Mouse (Mus musculus) inflammation-experienced regulatory T-cells (primary cell): ENCODE data around the gene Rapgefl1. TPM values are rescaled to one million over a fixed set of nuclear protein-coding genes. Genes with fewer than 3 reads are reported as not detected.

Experiments
- polyA plus RNA-seq, 2 experiments: library from polyadenylated mRNA; unstranded; fragments of 100-300 nt; shearing (Covaris generic); gene quantifications; one replicate each; pipeline ENCODE4 v1.2.1; 2017

Rapgefl1 gene
- polyA plus RNA-seq: under 1 TPM; 0.60 to 0.95 TPM

DNA sequence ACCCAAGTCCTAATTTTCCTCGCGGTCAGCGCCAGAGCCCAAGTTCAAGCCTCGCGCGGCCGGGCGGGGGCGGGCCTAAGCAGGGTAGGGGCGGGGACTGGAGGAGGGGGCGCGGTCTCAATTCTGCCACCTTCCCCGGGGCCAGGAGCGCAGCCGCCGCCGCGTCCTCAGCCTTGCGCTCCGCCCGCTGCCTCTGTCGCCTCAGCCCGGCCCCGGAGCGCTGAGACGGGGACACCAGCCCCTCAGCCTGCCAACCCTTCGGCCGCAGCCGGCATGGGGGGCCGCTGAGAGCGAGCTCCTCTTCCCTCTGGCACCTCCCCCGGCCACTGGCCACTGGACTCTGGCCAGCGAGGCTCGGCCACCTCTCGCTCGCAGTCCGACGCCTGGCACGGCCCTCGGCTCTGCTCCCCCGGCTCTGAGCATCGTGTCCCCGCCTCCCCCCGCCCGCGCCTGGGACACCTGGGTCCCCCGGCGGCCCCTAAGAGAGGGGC, at the start of gene Rapgefl1:
Gene Rapgefl1, plus strand, starts transcription at position 135 of the 491 bp plus-strand sequence.

DNA sequence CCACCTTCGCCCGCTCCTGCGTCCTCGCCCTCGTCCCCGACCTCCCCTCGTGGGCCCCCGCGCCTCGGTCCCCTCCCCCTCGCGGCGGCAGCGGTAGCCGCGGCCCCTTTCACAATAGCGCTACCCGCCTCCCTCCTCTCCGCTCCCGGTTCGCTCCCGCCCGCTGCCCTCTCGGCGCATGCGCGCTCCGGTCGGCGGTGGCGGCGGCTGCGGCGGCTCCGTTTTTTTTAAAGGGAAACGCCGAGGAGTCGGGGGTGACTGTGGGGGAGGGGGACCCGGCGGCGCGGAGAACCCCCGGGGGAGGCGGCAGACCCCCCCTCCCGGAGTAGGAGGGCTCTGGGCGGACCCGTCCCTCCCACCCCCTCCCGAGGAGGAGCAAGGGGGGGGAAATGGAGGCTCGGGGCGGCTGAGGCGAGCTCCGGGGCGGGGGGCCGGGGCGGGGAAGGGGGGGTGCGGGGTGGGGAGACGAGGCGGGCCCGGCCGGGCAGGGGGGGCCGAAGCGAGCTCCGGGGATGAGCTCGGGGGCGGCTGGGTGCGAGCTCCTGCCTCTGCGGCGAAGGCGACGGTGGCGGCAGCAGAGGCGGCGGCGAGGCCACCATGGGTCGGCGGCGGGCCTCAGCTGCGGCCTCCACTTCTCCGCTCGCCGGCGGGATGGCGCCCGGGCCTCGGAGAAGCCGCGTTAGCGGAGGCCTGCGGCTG, 41.4 kb upstream of the Rapgefl1 start, which contains the start of gene Msl1:
Gene Msl1, plus strand, starts transcription at position 502 of the 699 bp plus-strand sequence.

DNA sequence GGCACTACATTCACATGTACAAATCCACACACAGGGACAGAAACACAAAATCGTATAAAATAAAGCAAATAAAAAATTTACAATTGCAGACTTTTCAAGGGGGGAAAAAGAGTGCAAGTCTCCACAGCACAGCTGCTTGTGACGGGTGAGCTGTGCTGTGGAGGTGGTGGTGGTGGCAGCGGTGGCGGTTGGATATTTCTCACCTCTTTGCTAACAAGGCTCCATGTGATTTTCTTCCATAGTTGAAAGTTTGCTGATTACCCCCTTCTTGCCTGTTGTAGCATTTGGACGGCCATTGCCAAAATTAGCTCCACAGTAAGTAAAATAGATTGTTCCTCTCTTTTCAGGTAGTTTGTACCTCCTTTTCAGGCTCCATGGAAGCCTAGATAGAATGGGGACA, 32.0 kb upstream of the Rapgefl1 start, which contains the start of gene Casc3:
Gene Casc3, plus strand, starts transcription at position 301 of the 400 bp plus-strand sequence.

DNA sequence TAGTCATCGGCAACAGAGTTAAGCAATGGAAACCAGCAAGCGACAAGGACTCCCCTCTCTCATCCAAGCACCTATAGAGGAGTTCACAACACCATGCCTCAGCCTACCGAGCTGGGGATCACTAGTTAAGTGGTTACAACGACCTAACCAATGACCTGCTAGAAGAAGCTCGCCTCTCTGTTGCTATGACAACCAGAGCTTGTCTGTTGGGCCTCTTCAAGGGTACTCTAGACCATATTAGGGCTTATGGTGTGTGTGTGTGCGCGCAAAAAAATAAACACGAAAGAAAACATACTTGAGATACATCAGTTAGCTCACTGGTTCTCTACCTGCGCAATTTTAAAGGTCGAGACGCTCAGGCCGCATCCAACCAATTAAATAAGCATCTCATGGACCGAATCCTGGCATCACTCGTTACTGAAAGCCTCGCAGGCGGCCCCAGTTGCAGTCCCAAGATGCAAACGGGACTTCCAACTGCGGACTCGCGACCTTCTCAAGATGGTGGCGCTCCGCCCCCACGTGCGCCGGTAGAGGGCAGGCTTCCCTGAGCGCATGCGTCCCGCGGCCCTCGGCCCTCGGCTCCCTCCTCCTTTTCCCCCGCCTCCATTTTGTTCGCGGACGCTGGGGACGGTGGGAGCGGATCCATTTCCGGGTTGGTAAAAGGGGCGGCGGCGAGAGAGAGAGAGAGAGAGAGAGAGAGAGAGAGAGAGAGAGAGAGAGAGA, 26.6 kb downstream of the Rapgefl1 start, which contains the start of gene Wipf2:
Gene Wipf2, plus strand, starts transcription at position 611 of the 723 bp plus-strand sequence.

Other genes starting within 250 kb of the Rapgefl1 start
- gene Ormdl3, start 249.4 kb upstream of the Rapgefl1 start, polyA plus RNA-seq: 10 to 100 TPM; 62.2 to 78.9 TPM
- under 1 TPM in 1 of 2 experiments, not detected in 1; 0.23 TPM for gene Lrrc3c, start 238.5 kb upstream of the Rapgefl1 start, polyA plus RNA-seq
- gene Gm12355, start 211.1 kb upstream of the Rapgefl1 start, polyA plus RNA-seq: 1 to 10 TPM; 2.4 to 8.5 TPM
- gene Gsdma3, start 210.4 kb upstream of the Rapgefl1 start, polyA plus RNA-seq: not detected
- 1 to 10 TPM in 1 of 2 experiments, under 1 TPM in 1; 0.11 to 2.6 TPM for gene Gsdma2, start 190.0 kb upstream of the Rapgefl1 start, polyA plus RNA-seq
- gene Gsdma, start 172.4 kb upstream of the Rapgefl1 start, polyA plus RNA-seq: 1 to 10 TPM in 1 of 2 experiments, under 1 TPM in 1; 0.06 to 1.4 TPM
- gene Psmd3, start 154.2 kb upstream of the Rapgefl1 start, polyA plus RNA-seq: 100 to 1,000 TPM; 126 to 133 TPM
- gene Csf3, start 135.5 kb upstream of the Rapgefl1 start, polyA plus RNA-seq: not detected
- 10 to 100 TPM; 47.7 to 56.0 TPM for gene Med24, start 107.3 kb upstream of the Rapgefl1 start, polyA plus RNA-seq
- 1 to 10 TPM; 7.2 to 7.7 TPM for gene Thra, start 96.1 kb upstream of the Rapgefl1 start, polyA plus RNA-seq
- gene Nr1d1, start 61.5 kb upstream of the Rapgefl1 start, polyA plus RNA-seq: 10 to 100 TPM in 1 of 2 experiments, 1 to 10 TPM in 1; 8.1 to 10.2 TPM
- 10 to 100 TPM; 24.2 to 25.3 TPM for gene Msl1, start 41.3 kb upstream of the Rapgefl1 start, polyA plus RNA-seq
- gene Casc3, start 31.9 kb upstream of the Rapgefl1 start, polyA plus RNA-seq: 10 to 100 TPM; 72.0 to 82.4 TPM
- 1 to 10 TPM; 3.0 to 3.8 TPM for gene Wipf2, start 26.9 kb downstream of the Rapgefl1 start, polyA plus RNA-seq
- gene Cdc6, start 71.0 kb downstream of the Rapgefl1 start, polyA plus RNA-seq: 1 to 10 TPM; 1.2 to 3.4 TPM
- gene Rara, start 91.0 kb downstream of the Rapgefl1 start, polyA plus RNA-seq: 10 to 100 TPM; 52.7 to 57.6 TPM
- gene Gjd3, start 146.2 kb downstream of the Rapgefl1 start, polyA plus RNA-seq: 1 to 10 TPM; 1.0 to 1.3 TPM
- 10 to 100 TPM; 11.3 to 13.5 TPM for gene Top2a, start 187.4 kb downstream of the Rapgefl1 start, polyA plus RNA-seq
- gene Igfbp4, start 204.5 kb downstream of the Rapgefl1 start, polyA plus RNA-seq: 100 to 1,000 TPM; 189 to 460 TPM